Mouse (Mus musculus) brain, embryonic 14.5 days (tissue): ENCODE measurements at regions not wholly inside any gene's neighbourhood (a gene's known extent, or its start where the extent isn't known, plus 50 kb on each side); places are given as distances from the start of the nearest gene placed in this dataset.

Experiments used
- CTCF ChIP-seq: fragments of 200-500 bp; IDR thresholded peaks from 2 replicates; pipeline ENCODE4 v1.5.1; 2012; ENCODE audit warnings: inconsistent platforms, mild to moderate bottlenecking, moderate library complexity, borderline replicate concordance; ENCODE audit not compliant: insufficient read depth, insufficient read length; ENCODE audit errors: extremely low read depth
- POLR2A ChIP-seq: fragments of 200-500 bp; IDR thresholded peaks from 2 replicates; pipeline ENCODE4 v1.6.1; 2012; ENCODE audit warnings: mild to moderate bottlenecking, inconsistent platforms, borderline replicate concordance; ENCODE audit not compliant: poor library complexity, insufficient read depth, insufficient read length, severe bottlenecking; ENCODE audit errors: extremely low read depth

DNA sequence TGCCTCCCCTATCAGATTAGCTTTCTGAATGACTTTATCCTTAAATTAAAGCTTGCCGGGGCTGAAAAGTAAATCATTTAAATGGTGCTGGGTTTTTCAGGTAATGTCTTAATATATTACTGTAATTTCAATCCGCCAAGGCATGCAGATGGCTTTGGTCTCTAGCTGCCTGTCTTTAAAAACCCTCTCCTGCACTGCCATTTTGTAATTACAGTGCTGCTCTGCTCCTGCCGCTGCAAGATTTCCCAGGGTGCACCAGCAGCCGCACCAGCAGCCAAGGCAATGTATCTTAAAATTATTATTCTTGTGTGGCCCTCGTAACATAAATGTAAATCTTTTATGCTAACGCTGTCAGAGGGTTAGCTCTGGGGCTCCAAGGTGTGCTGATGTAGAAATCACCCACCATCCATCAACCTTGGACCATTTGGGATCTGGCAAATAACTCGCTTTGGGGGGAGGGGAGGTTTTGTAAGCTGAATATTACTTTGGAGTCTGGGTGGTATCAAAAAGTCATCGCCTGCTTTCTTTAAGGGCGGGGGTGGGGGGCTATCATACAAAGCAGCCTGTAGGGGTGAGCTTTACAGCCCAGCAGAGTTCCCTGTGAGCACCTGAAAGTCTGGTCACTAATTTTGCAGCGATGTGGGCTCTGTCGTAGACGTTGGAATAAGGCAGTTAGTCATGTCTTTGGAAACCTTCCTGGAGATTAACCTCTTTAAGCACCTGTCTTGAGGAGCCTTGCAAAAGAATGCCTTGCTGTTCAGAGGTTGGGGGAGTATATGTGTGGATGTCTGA is 226.0 kb downstream of the Tmem114 start:
- TF ChIP-seq CTCF (no peak), POLR2A (no peak)
